Mouse (Mus musculus): ENCODE data around the gene Erc2. TPM values are rescaled to one million over a fixed set of nuclear protein-coding genes. Genes with fewer than 3 reads are reported as not detected.

Erc2 gene
- polyA plus RNA-seq, 1 experiment from 2014 or later: 1.4 TPM

DNA sequence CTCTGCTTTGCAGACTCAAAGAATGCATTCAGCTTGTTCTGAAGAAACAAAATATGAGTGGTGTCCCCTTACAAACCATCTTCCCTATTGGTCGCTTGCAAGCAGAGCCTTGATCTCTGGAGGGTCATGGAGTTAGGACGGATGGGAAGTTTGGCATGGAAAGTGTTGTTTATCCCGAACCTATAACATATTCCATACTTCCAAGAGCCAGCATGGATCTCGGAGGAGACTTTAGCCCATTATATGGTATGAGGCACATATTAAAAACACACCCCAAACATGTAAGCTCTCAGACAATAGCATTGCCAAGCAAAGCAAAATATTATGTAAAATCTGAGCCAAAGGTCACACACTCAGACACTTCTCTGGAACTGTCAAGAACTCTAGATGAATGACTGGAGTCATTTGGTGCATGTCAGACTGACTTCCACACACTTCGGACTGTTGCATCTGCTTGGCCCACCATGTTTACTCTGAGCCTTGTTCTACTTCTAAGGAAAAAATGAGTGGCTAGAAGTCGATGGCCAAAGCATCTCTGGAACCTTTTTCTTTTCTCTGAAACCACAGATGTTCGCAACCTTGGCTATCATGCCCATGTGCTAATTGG, 809.6 kb downstream of the Erc2 start:
- no peaks in the 10 kb centered on the region for H3K9me3 ChIP-seq (replicated peaks; ENCODE audit: control insufficient read depth, low read length)
- H3K4me3 ChIP-seq (ENCODE audit: low read depth, low read length): no peak overlapping the region
- no peak overlapping the region for H3K4me2 ChIP-seq (ENCODE audit: low read depth, low read length)
- no peaks in the 10 kb centered on the region for H3K4me1 ChIP-seq (ENCODE audit: control insufficient read depth, low read depth, low read length)
- H3K27ac ChIP-seq (ENCODE audit: low read length): no peak overlapping the region
- H3K9ac ChIP-seq (ENCODE audit: low read depth, low read length): no peak overlapping the region
- WGBS (ENCODE audit: insufficient replicate concordance): 57% methylated on average over 7 of the region's 7 CpGs
- H3K36me3 ChIP-seq (ENCODE audit: control insufficient read depth, insufficient read depth): no peaks in the 10 kb centered on the region
- ATAC-seq (ENCODE audit: low read depth): no peak
- no peaks in the 10 kb centered on the region for H3K27me3 ChIP-seq (ENCODE audit: control insufficient read depth, insufficient read depth, low read depth, low read length)

DNA sequence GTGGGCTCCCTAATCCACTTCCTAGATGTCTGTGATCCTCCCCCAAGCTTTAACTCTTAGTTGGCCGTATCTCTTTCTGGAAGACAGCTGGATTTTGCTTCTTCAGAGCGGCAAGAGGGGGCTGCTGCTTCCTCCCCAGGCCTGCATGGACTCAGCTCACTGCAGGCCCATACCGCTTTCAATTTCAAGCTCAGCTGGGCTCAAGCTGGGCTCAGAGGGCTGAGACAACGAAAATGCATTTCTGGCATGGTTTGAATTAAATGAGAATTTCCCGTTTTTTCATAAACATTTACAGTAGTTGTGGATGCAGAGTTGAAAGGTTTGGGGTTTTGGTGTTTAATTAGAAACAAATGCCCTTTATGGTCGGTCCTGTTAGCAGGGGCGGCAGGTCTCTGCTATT, 812.8 kb downstream of the Erc2 start:
- H3K27me3 ChIP-seq (ENCODE audit: control insufficient read depth, insufficient read depth, low read depth, low read length): no peaks in the 10 kb centered on the region
- no peaks in the 10 kb centered on the region for H3K4me1 ChIP-seq (ENCODE audit: control insufficient read depth, low read depth, low read length)
- 60% methylated on average over 7 of the region's 7 CpGs for WGBS (ENCODE audit: insufficient replicate concordance)
- no peaks in the 10 kb centered on the region for H3K36me3 ChIP-seq (ENCODE audit: control insufficient read depth, insufficient read depth)
- no peak for ATAC-seq (ENCODE audit: low read depth)
- no peak overlapping the region for H3K4me2 ChIP-seq (ENCODE audit: low read depth, low read length)
- H3K9ac ChIP-seq (ENCODE audit: low read depth, low read length): no peak overlapping the region
- H3K9me3 ChIP-seq (replicated peaks; ENCODE audit: control insufficient read depth, low read length): no peaks in the 10 kb centered on the region
- no peak overlapping the region for H3K27ac ChIP-seq (ENCODE audit: low read length)
- no peak overlapping the region for H3K4me3 ChIP-seq (ENCODE audit: low read depth, low read length)

DNA sequence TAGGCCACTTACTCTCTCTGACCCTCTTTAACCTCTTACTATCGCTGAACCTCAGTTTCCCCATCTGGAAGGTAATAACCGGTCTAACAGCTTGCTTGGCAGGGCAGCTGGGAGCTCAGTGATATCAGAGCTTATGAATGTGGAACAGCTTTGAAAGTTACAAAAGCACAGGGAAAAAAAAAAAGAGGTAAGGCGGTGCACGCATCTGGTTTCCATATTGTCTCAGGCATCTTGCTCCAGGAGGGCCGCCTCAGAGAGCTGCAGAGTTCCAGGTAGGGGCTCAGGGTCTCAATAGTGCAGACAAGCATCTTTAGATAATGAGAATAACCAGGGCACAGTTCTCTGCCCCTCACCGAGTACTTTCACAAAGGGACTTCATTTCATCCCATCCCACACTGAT, 816.9 kb downstream of the Erc2 start:
- H3K4me1 ChIP-seq (ENCODE audit: control insufficient read depth, low read depth, low read length): no peaks in the 10 kb centered on the region
- H3K27me3 ChIP-seq (ENCODE audit: control insufficient read depth, insufficient read depth, low read depth, low read length): no peaks in the 10 kb centered on the region
- ATAC-seq (ENCODE audit: low read depth): no peak
- no peak overlapping the region for H3K27ac ChIP-seq (ENCODE audit: low read length)
- no peaks in the 10 kb centered on the region for H3K36me3 ChIP-seq (ENCODE audit: control insufficient read depth, insufficient read depth)
- no peak overlapping the region for H3K4me2 ChIP-seq (ENCODE audit: low read depth, low read length)
- no peaks in the 10 kb centered on the region for H3K9me3 ChIP-seq (replicated peaks; ENCODE audit: control insufficient read depth, low read length)
- WGBS (ENCODE audit: insufficient replicate concordance): 71% methylated on average over 6 of the region's 6 CpGs
- H3K9ac ChIP-seq (ENCODE audit: low read depth, low read length): no peak overlapping the region
- H3K4me3 ChIP-seq (ENCODE audit: low read depth, low read length): no peak overlapping the region

DNA sequence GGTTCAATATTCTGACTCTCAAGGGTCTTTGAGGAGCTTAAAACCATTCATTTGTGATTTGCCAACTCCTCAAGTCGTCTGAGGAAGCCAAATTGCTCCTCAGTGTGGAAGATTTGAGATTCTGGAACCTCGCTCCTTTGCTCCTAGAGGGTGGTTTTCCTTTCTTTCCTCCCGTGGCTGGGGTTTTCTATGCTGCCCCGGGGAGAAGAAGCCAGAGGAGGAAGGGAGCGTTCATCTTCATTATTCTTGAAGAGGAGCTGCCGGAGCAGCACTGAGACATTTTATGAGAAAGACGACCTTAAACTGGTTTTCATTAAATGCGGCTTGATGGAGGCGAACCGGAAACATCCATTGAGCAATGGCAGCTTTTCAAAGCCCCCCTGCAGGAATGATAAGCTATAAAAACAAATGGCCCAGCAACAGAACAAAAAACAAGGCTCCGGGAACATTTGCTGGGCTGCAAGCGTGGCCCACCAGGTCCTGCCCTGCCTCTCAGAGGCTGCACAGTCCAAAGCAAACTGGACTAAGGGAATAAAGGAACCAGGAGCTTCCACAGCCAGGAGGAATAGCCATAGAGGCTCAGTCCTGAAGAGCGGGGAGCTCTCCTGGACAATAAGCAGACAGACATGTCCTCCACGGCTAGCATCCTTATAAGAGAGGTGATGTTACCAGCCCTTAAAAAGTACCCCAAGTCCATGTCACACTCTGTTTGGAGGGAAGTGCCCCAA, 819.2 kb downstream of the Erc2 start:
- H3K27ac ChIP-seq (ENCODE audit: low read length): no peak overlapping the region

DNA sequence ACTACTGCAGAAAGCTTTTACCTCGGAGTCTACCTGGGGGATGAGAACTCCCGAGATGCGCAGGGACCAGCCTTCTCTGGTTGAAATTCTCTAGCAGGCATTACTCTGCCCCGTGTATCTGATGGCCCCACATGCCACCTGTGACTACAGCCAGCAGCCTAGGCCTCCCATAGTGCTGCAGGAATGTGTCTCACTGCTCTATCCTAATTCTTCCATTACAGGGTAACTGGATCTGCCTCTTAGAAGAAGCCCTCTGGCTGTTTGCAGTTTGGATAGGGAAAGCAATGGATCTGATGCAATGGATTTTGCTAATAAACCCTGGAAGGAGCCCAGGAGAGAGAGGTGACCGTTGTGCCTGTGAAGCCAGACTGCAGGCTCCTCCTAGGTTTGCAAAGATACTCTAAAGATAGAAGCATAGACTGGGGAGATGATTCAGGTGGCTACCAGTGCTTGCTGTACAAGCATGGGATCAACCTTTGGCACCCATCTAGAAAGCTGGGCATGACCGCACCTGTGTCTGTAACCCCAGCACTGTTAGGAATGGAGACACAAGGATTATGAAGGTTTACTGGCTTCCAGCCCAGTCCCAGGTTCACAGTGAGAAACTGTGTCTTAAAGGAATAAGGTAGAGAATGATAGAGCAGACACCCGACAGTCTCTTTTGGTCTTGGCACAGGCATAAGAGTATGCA, 821.2 kb downstream of the Erc2 start:
- no peaks in the 10 kb centered on the region for H3K27me3 ChIP-seq (ENCODE audit: control insufficient read depth, insufficient read depth, low read depth, low read length)
- no peak overlapping the region for H3K27ac ChIP-seq (ENCODE audit: low read length)
- no peak overlapping the region for H3K4me3 ChIP-seq (ENCODE audit: low read depth, low read length)
- WGBS (ENCODE audit: insufficient replicate concordance): 60% methylated on average over 7 of the region's 7 CpGs
- ATAC-seq (ENCODE audit: low read depth): no peak
- no peaks in the 10 kb centered on the region for H3K9me3 ChIP-seq (replicated peaks; ENCODE audit: control insufficient read depth, low read length)
- H3K4me2 ChIP-seq (ENCODE audit: low read depth, low read length): no peak overlapping the region
- no peaks in the 10 kb centered on the region for H3K4me1 ChIP-seq (ENCODE audit: control insufficient read depth, low read depth, low read length)
- no peak overlapping the region for H3K9ac ChIP-seq (ENCODE audit: low read depth, low read length)
- H3K36me3 ChIP-seq (ENCODE audit: control insufficient read depth, insufficient read depth): no peaks in the 10 kb centered on the region

More for the DNA sequence above, 819.2 kb downstream of the Erc2 start:
- 48% methylated on average over 14 of the region's 14 CpGs for WGBS (ENCODE audit: insufficient replicate concordance)
- no peaks in the 10 kb centered on the region for H3K27me3 ChIP-seq (ENCODE audit: control insufficient read depth, insufficient read depth, low read depth, low read length)
- H3K4me2 ChIP-seq (ENCODE audit: low read depth, low read length): no peak overlapping the region
- H3K9me3 ChIP-seq (replicated peaks; ENCODE audit: control insufficient read depth, low read length): no peaks in the 10 kb centered on the region
- no peak overlapping the region for H3K9ac ChIP-seq (ENCODE audit: low read depth, low read length)
- no peak for ATAC-seq (ENCODE audit: low read depth)
- H3K4me3 ChIP-seq (ENCODE audit: low read depth, low read length): no peak overlapping the region
- H3K4me1 ChIP-seq (ENCODE audit: control insufficient read depth, low read depth, low read length): no peaks in the 10 kb centered on the region
- no peaks in the 10 kb centered on the region for H3K36me3 ChIP-seq (ENCODE audit: control insufficient read depth, insufficient read depth)

DNA sequence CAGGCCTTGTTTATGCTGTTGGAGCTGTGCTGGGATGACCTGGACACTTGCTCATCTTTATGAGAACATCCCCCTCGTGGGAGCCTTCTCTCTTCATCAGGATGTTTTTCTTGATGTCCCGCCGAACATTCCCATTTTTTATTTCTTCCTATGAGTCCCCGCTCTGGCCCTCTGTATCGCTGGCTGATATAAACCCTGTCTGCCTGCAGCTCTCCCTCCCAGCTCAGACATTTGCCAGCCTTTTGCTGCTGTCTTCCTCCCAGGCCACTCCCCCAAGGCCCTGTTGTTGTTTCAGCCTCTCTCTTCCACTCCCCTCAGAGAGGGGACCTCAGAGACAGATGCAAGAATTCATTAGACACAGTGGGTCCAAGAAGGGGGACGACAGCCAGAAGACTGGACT, 823.5 kb downstream of the Erc2 start:
- Histone ChIP-seq H3K27me3 (ENCODE audit: control insufficient read depth, insufficient read depth, low read depth, low read length) (no peaks in the 10 kb centered on the region), H3K9me3 (replicated peaks; ENCODE audit: control insufficient read depth, low read length) (no peaks in the 10 kb centered on the region), H3K4me2 (ENCODE audit: low read depth, low read length) (no peak overlapping the region), H3K27ac (ENCODE audit: low read length) (no peak overlapping the region), H3K4me3 (ENCODE audit: low read depth, low read length) (no peak overlapping the region), H3K9ac (ENCODE audit: low read depth, low read length) (no peak overlapping the region), H3K4me1 (ENCODE audit: control insufficient read depth, low read depth, low read length) (no peaks in the 10 kb centered on the region), H3K36me3 (ENCODE audit: control insufficient read depth, insufficient read depth) (no peaks in the 10 kb centered on the region)
- 61% methylated on average over 6 of the region's 6 CpGs for WGBS (ENCODE audit: insufficient replicate concordance)
- ATAC-seq (ENCODE audit: low read depth): no peak

DNA sequence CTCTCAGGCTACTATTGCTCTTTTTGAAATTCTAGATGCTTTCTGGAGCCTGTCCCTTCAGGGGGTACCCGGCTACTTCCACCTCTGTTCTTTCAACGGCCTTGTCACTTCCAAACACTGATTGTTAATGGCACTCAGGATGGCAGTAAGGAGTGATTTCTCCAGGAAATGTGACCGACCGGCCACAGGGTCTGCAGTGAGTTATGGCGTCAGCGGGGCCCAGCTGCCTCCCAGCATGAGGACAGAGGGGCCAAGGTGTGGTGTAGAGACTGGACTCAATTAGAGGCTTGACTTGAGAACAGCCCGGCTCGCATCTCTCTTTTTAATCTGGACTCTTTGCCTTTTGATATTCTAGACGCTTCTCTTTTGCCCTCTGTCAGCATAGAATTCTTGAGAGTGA, 829.5 kb downstream of the Erc2 start:
- ATAC-seq (ENCODE audit: low read depth): no peak
- H3K4me3 ChIP-seq (ENCODE audit: low read depth, low read length): no peak overlapping the region
- 36% methylated on average over 9 of the region's 9 CpGs for WGBS (ENCODE audit: insufficient replicate concordance)
- H3K9me3 ChIP-seq (replicated peaks; ENCODE audit: control insufficient read depth, low read length): no peaks in the 10 kb centered on the region
- no peaks in the 10 kb centered on the region for H3K36me3 ChIP-seq (ENCODE audit: control insufficient read depth, insufficient read depth)
- no peaks in the 10 kb centered on the region for H3K27me3 ChIP-seq (ENCODE audit: control insufficient read depth, insufficient read depth, low read depth, low read length)
- H3K27ac ChIP-seq (ENCODE audit: low read length): no peak overlapping the region
- no peak overlapping the region for H3K4me2 ChIP-seq (ENCODE audit: low read depth, low read length)
- no peak overlapping the region for H3K9ac ChIP-seq (ENCODE audit: low read depth, low read length)
- no peaks in the 10 kb centered on the region; the same call in 1 of the 2 replicates for H3K4me1 ChIP-seq (ENCODE audit: control insufficient read depth, low read depth, low read length)

DNA sequence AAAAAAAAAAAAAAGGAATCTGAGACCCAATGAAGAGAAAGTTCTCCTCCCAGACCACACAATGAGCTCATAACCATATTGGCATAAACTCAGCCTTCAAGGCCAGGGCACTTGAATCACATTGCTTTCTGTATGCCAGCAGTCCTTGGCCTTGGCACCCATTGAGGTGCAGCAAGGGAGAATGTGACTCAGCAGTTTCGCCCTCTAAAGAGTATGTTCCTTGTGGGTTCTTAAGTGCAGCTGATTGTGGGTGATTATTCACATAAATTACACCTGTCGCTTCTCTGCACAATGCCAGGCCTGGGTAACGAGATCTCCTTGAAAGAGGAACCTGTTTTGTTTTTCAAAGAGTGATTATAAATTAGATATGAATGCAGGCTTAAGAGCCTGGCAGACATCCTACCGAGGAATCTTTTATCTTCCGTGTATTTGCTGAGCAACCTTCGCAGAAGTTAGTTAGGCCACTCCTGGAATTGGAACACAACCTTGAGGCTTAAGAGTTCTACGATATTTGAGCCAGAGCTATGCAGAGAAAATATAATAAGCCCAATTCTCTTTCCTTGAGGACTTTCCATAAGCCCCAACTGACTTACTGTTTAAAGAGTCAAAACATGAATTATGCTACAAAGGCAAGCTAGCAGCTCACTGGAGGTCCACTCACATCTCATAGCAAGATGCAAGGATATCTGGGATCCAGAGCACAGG, 834.3 kb downstream of the Erc2 start:
- Histone ChIP-seq H3K27ac (ENCODE audit: low read length) (no peak overlapping the region), H3K4me1 (ENCODE audit: control insufficient read depth, low read depth, low read length) (no peaks in the 10 kb centered on the region), H3K9ac (ENCODE audit: low read depth, low read length) (no peak overlapping the region), H3K4me2 (ENCODE audit: low read depth, low read length) (no peak overlapping the region), H3K36me3 (ENCODE audit: control insufficient read depth, insufficient read depth) (no peaks in the 10 kb centered on the region), H3K9me3 (replicated peaks; ENCODE audit: control insufficient read depth, low read length) (no peaks in the 10 kb centered on the region), H3K27me3 (ENCODE audit: control insufficient read depth, insufficient read depth, low read depth, low read length) (no peaks in the 10 kb centered on the region), H3K4me3 (ENCODE audit: low read depth, low read length) (no peak overlapping the region)
- ATAC-seq (ENCODE audit: low read depth): no peak
- 37% methylated on average over 7 of the region's 7 CpGs for WGBS (ENCODE audit: insufficient replicate concordance)
